Mouse (Mus musculus) midbrain, embryonic 14.5 days (tissue): ENCODE results near the gene Sec22a. TPM values are rescaled to one million over a fixed set of nuclear protein-coding genes. Genes with fewer than 3 reads are reported as not detected.

Experiments
- ATAC-seq: fragments of 200-750 bp; cut with Nextera tagmentation; 2 replicates; pipeline ENCODE4 v1.8.0; 2017; ENCODE audit warnings: moderate number of reproducible peaks, moderate library complexity; ENCODE audit not compliant: low FRiP score, low TSS enrichment
- DNase-seq: peaks from one replicate; pipeline ENCODE4 v3.0.0-alpha.2; 2015
- H3K27ac ChIP-seq: fragments of 300-500 bp; sonication (generic); replicated peaks from 2 replicates; pipeline ENCODE4 v1.5.1; 2014; ENCODE audit warnings: mild to moderate bottlenecking, low read depth, low read length, moderate library complexity
- H3K27me3 ChIP-seq: fragments of 300-500 bp; sonication (generic); 2 replicates; pipeline ENCODE4 v1.6.1; 2014; ENCODE audit warnings: low read length, control low read depth, mixed read lengths; ENCODE audit not compliant: control insufficient read depth, insufficient read depth
- H3K36me3 ChIP-seq: fragments of 300-500 bp; sonication (generic); 2 replicates; pipeline ENCODE4 v1.6.1; 2014; ENCODE audit warnings: low read length, control low read depth; ENCODE audit not compliant: control insufficient read depth, insufficient read depth
- H3K4me1 ChIP-seq: fragments of 300-500 bp; sonication (generic); 2 replicates; pipeline ENCODE4 v1.6.1; 2014; ENCODE audit warnings: mild to moderate bottlenecking, antibody characterized with exemption, low read length, control low read depth; ENCODE audit not compliant: control insufficient read depth, insufficient read depth
- H3K4me2 ChIP-seq: fragments of 300-500 bp; sonication (generic); 2 replicates; pipeline ENCODE4 v1.6.1; 2014; ENCODE audit warnings: mild to moderate bottlenecking, low read length, moderate library complexity
- H3K4me3 ChIP-seq: fragments of 300-500 bp; sonication (generic); replicated peaks from 2 replicates; pipeline ENCODE4 v1.5.1; 2014; ENCODE audit warnings: low read depth, low read length
- H3K9ac ChIP-seq: fragments of 300-500 bp; sonication (generic); replicated peaks from 2 replicates; pipeline ENCODE4 v1.6.1; 2014; ENCODE audit warnings: mild to moderate bottlenecking, low read length, moderate library complexity
- H3K9me3 ChIP-seq: fragments of 300-500 bp; sonication (generic); 2 replicates; pipeline ENCODE4 v1.6.1; 2016; ENCODE audit warnings: low read length, control low read depth, mixed read lengths; ENCODE audit not compliant: control insufficient read depth
- WGBS: fragments of 180-500 bp; shearing (Covaris S2); extraction: QIAGEN DNeasy Blood & Tissue Kit; methylation state at CpG from one replicate; pipeline ENCODE4 v1.1.7; 2014; 5-methylcytosine and 5-hydroxymethylcytosine counted together
- polyA plus RNA-seq: library from polyadenylated mRNA; unstranded; fragments of >200 nt; fragmentation: Nextera tagmentation; extraction: Ambion mirVana; gene quantifications from 2 replicates; pipeline ENCODE4 v1.2.1, GENCODE M21; 2014

Sec22a gene
- 43.0 and 45.3 TPM in 2 replicates for polyA plus RNA-seq

GRCm38 (mm10) chr16:35363150-35364062 lies at the start of gene Sec22a:
Gene Sec22a, minus strand, starts transcription at chr16:35363918.
- peak; percentile 99 for DNase-seq
- no peaks in the 10 kb centered on the region for H3K9me3 ChIP-seq
- H3K4me1 ChIP-seq: 0 out of 2 replicates have a peak, but pooled peaks cover 6% of the 10 kb centered on the region
- H3K27ac ChIP-seq: peak within 1 kb of the TSS; percentile 89
- peak; percentile 100 for ATAC-seq
- peak within 1 kb of the TSS; percentile 90 for H3K4me3 ChIP-seq
- under 1% methylated on average over 67 of the region's 67 CpGs for WGBS
- peak within 1 kb of the TSS; percentile 92 for H3K4me2 ChIP-seq
- H3K27me3 ChIP-seq: no peaks in the 10 kb centered on the region
- 0 out of 2 replicates have a peak, but pooled peaks cover 4% of the 10 kb centered on the region for H3K36me3 ChIP-seq
- H3K9ac ChIP-seq: peak within 1 kb of the TSS; percentile 89

DNA sequence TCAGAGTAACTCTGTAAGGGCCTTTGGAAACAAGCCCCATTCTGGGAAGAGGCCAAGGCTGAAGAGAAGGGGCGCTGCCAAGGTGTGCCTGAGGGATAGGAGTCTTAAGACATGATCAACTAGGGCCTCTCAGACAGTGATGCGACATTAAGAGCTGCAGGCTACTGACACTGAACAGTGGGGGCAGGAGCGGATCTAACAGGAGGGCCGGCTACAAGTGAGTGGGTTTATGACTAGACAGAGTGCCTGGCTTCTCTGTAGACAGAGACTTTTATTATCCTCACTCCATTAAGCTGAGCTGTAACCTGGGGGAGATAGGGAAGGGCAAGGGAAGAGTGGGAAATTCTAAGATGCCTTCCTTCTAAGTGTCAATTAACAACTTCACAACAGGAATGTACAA lies 43.0 kb upstream of the Sec22a start:
- Histone ChIP-seq H3K4me3 (no peak overlapping the region), H3K4me2 (no peak overlapping the region), H3K27ac (no peak overlapping the region), H3K36me3 (no peaks in the 10 kb centered on the region), H3K9me3 (no peaks in the 10 kb centered on the region), H3K9ac (no peak overlapping the region), H3K27me3 (no peaks in the 10 kb centered on the region), H3K4me1 (no peaks in the 10 kb centered on the region)
- DNase-seq (no peak), ATAC-seq (no peak)
- WGBS: 73% methylated on average over 4 of the region's 4 CpGs

- H3K9me3 ChIP-seq: no peaks in the 10 kb centered on the region
- 90% methylated on average over 4 of the region's 4 CpGs for WGBS
- H3K27me3 ChIP-seq: no peaks in the 10 kb centered on the region
- ATAC-seq: no peak
- no peaks in the 10 kb centered on the region for H3K4me1 ChIP-seq
- no peak overlapping the region for H3K4me2 ChIP-seq
- H3K36me3 ChIP-seq: no peaks in the 10 kb centered on the region
- no peak for DNase-seq
- H3K27ac ChIP-seq: no peak overlapping the region
- H3K4me3 ChIP-seq: no peak overlapping the region
- H3K9ac ChIP-seq: no peak overlapping the region
Measured at GRCm38 (mm10) chr16:35406166-35406565, 42.4 kb upstream of the Sec22a start.

DNA sequence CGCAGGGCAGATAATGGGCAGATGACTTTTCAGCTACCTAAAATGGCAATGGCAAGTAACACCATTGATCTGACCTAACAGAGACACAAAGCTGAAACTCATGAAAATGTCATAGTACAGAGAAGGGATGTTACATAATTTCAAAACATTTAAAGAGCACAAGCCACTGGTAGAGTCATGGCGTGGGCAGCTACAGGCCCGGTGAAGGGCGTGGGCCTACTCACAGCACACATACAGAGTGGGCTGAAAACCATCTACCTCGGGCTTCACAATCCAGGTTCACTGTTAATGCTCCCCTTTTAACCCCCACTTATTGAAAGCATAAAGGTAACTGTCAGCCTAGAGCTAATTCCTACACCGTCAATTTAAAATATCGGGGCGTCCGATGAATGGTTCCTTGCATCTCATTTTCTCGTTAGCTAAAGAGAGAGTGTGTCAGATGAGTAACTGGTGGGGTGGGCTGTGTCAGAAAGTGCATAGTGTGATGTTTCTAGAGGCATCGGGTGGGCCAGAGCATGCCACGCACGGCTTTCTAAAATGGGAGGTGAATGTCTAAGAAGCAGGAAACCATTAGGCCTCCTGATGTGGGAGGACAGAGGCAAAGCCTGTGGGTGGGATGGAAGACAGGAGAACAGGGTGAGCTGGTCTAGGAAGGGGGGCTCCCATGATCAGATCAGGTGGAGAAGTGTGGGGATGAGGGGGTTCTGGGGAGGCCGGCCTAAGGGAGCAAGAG lies 41.8 kb upstream of the Sec22a start:
- H3K4me2 ChIP-seq: no peak overlapping the region
- no peak for DNase-seq
- H3K27me3 ChIP-seq: no peaks in the 10 kb centered on the region
- H3K36me3 ChIP-seq: no peaks in the 10 kb centered on the region
- 87% methylated on average over 14 of the region's 14 CpGs for WGBS
- ATAC-seq: no peak
- no peak overlapping the region for H3K27ac ChIP-seq
- H3K9ac ChIP-seq: no peak overlapping the region
- H3K4me3 ChIP-seq: no peak overlapping the region
- no peaks in the 10 kb centered on the region for H3K9me3 ChIP-seq
- H3K4me1 ChIP-seq: no peaks in the 10 kb centered on the region

DNA sequence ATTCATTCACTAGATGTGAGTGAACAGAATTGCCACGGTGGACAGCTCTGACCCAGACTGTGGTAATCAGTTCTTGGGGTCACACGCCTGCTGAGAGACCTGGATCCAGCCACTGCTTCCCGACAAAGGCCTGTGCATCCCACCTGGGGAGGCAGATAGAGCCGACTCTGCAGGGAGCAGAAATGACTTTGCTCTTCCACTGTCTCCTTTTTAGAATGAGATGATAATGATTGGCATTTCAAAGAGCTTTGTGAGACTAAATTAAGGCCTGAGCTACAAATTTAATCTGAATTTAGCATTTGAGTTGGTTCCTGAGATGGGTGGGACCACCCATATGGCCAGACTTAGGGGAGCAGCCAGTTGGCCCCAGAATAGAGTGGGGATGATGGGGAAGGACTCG lies 41.1 kb upstream of the Sec22a start:
- ATAC-seq (no peak), DNase-seq (no peak)
- H3K27me3 ChIP-seq: no peaks in the 10 kb centered on the region

DNA sequence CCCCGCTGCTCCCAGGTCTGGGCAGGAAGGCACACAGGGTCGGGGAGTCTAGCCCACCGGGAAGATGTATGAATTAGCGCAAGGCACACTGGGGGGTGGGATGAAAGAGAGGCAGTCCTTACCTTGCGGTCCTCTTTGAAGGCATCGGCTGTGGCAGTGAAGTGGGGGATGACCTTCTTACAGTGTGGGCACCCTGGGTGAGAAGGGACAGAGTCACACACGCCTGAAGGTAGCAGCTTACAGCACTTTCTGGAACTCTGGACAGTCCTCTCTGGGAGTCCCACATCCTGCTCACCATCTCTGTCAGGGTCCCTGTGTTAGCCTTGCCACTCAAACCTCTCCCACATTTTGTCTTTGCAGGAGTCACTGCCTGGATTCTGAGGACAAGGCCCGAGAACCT lies 40.2 kb upstream of the Sec22a start:
- WGBS: 91% methylated on average over 8 of the region's 8 CpGs
- DNase-seq: no peak
- H3K9me3 ChIP-seq: no peaks in the 10 kb centered on the region
- H3K4me3 ChIP-seq: no peak overlapping the region
- no peak overlapping the region for H3K9ac ChIP-seq
- H3K27ac ChIP-seq: no peak overlapping the region
- no peaks in the 10 kb centered on the region for H3K27me3 ChIP-seq
- H3K36me3 ChIP-seq: no peaks in the 10 kb centered on the region
- H3K4me1 ChIP-seq: no peaks in the 10 kb centered on the region
- no peak overlapping the region for H3K4me2 ChIP-seq
- no peak for ATAC-seq

More for the DNA sequence above, 41.1 kb upstream of the Sec22a start:
- Histone ChIP-seq H3K27ac (no peak overlapping the region), H3K4me3 (no peak overlapping the region), H3K4me1 (no peaks in the 10 kb centered on the region), H3K4me2 (no peak overlapping the region), H3K9me3 (no peaks in the 10 kb centered on the region), H3K36me3 (no peaks in the 10 kb centered on the region), H3K9ac (no peak overlapping the region)
- 20% methylated on average over 5 of the region's 5 CpGs for WGBS

- no peaks in the 10 kb centered on the region for H3K36me3 ChIP-seq
- H3K4me1 ChIP-seq: no peaks in the 10 kb centered on the region
- ATAC-seq (no peak), DNase-seq (no peak)
- H3K27me3 ChIP-seq: no peaks in the 10 kb centered on the region
- 92% methylated on average over 9 of the region's 9 CpGs for WGBS
- H3K9me3 ChIP-seq: no peaks in the 10 kb centered on the region
- H3K4me2 ChIP-seq: no peak overlapping the region
- no peak overlapping the region for H3K9ac ChIP-seq
- no peak overlapping the region for H3K27ac ChIP-seq
- no peak overlapping the region for H3K4me3 ChIP-seq
Measured at GRCm38 (mm10) chr16:35403356-35403755, 39.6 kb upstream of the Sec22a start.

GRCm38 (mm10) chr16:35392813-35393212 lies 29.1 kb upstream of the Sec22a start:
- Histone ChIP-seq H3K4me3 (no peak overlapping the region), H3K36me3 (no peaks in the 10 kb centered on the region), H3K9ac (no peak overlapping the region), H3K4me1 (no peaks in the 10 kb centered on the region), H3K9me3 (no peaks in the 10 kb centered on the region), H3K27me3 (no peaks in the 10 kb centered on the region), H3K4me2 (no peak overlapping the region), H3K27ac (no peak overlapping the region)
- no peak for DNase-seq
- WGBS: 81% methylated on average over 8 of the region's 8 CpGs
- no peak for ATAC-seq
